Mouse (Mus musculus): Measurements from ENCODE around the gene S100a5.

S100a5 gene

DNA sequence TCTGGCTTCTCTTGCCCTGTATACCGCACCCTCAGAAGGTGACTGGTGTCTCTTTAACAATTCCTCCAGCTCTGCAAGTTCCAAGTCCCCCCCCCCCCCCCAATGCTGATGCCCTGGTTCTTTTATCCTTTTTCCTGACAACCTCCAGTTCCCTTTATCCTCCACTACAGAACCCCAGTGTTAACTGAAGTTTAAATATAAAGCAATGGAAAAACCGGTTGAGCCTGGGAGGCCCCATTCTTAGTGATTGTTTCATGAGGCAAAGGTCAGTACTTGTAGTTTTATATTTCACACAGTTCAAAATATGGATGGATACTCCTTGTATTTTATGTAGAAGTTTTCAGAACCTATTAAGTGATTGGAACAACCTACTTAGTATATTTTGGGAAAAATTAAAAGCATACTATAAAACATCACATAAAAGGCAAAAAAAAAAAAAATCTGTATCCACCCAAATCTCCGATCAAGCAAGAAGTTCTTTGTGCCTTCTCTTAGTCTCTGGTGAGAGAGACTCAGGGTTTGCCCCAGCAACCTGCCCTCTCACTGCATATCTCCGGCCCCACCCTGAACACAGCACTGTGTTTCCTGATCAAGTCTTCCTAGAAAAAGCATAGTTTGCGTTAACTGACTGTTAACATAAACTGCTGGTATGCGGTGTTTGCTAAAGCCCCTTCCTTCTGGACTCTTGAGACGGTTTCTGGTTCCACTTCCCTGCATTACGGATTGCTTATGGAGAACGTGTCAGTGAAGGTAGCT is 18.1 kb downstream of the S100a5 start:
- no peak for DNase-seq (ENCODE audit: low spot score)

DNA sequence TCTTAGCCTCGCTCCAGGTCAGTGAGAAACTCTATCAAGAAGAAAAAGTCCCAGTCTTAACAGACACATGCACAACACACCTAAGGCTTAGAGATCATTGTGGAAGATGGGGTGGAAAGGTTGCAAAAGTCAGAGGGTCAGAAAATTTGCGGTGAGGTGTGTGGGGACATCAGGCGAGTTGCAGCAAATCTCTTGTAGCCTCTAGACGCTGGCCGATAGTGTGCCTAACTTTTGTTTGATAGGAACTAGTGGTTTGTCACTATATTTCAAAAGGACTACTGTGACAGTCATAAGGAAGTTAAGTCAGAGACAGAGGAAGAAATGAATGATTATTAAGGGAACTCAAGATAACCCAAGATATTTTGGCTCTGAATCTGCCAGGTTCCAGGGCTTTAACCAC is 19.0 kb downstream of the S100a5 start:
- no peak for DNase-seq (ENCODE audit: low spot score)

GRCm38 (mm10) chr3:90627807-90628206 is 19.5 kb downstream of the S100a5 start:
- DNase-seq (ENCODE audit: low spot score), result no peak

GRCm38 (mm10) chr3:90629298-90629697 is 21.0 kb downstream of the S100a5 start:
- no peak for DNase-seq (ENCODE audit: low spot score)

DNA sequence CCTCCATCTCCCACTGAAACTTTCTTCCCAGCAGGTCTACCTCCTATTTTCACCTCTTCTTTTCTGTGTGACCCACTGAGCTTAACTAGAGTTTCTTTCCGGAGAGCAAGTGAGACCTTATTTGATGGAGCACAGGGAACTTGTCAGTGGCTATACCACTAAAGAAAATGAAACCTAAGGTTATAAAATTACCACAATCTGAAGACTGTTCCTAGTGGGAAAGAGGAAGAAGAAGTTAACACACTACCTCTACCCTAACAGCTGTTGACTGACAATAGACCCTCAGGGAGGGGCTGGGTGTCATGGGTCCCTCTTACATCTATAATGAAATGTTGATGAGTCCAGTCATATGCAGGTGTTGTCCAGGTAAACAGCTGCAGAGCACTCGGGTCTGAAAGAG is 23.7 kb downstream of the S100a5 start:
- DNase-seq (ENCODE audit: low spot score), result no peak

- no peak for DNase-seq (ENCODE audit: low spot score)
Measured at GRCm38 (mm10) chr3:90638511-90639275, 30.4 kb downstream of the S100a5 start.

- no peak for DNase-seq (ENCODE audit: low spot score)
Measured at GRCm38 (mm10) chr3:90639511-90640154, 31.3 kb downstream of the S100a5 start.

- no peak for DNase-seq (ENCODE audit: low spot score)
Measured at GRCm38 (mm10) chr3:90640981-90641380, 32.7 kb downstream of the S100a5 start.

GRCm38 (mm10) chr3:90644220-90644619 is 35.9 kb downstream of the S100a5 start:
- no peak for DNase-seq (ENCODE audit: low spot score)

- DNase-seq (ENCODE audit: low spot score), result no peak
Measured at GRCm38 (mm10) chr3:90647291-90647690, 39.0 kb downstream of the S100a5 start.

DNA sequence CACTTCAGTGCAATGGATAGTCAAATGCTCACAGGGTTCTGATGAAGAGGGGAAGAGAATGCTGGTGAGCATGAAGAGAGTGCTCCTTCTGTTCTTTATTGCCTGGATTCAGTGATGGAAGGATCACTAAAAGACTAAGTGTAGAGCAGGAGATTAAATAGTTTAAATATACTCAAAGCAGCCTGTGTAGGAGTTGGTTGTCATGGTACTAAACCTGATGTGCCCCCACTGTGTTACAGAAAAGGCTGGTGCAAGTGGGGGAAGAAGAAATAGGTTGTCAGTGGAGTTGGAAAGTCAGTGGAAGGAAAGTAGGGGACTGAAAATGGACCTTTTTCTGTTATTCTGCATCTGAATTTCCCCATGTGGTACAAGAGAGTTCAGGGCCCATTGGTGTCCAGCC is 40.7 kb downstream of the S100a5 start:
- DNase-seq (ENCODE audit: low spot score), result no peak

DNA sequence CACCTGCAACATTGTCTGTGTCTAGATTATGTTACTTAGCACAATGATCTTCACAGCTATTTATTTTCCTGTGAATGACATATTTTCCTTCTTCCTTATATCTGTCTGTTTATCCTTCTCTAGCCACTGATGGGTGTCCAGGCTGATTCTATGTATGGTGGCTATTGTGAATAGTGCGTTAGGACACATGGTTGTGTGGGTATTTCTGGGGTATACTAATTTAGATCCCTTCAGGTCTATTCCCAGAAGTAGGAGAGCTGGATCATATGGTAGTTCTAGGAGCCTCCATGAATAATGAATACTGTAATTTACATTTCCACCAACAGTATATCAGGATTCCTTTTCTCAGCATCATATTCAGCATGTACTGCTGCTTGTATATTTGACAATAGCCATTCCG is 41.5 kb downstream of the S100a5 start:
- no peak for DNase-seq (ENCODE audit: low spot score)

DNA sequence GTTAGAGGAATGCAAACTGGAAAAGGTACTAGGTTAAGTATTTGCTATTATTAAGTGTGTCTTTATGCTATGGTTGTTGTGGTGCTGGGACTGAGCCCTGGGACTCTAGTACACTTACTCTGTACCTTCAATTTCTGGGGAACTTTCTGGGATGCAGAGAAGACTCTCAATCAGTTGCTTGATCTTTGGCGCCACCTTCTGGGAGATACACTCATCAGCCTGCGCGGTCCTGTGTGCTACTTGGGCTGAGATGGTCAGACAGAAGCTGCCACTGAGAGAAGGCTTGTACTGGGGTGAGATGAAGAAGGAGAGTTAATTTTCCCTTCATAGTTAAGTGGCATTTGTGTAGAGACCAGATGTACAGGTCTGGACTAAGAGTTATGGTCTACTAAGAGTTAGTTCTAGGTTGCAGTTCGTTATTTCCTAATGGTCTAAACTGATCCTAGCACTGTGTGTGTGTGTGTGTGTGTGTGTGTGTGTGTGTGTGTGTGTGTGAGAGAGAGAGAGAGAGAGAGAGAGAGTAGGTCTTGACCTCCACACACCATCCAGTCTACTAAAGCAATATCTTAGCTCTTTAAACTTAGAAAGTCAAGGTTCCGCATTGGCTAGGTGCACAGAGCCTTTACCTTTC is 44.7 kb downstream of the S100a5 start:
- peak; percentile 46 for DNase-seq (ENCODE audit: low spot score)

GRCm38 (mm10) chr3:90653717-90654116 is 45.4 kb downstream of the S100a5 start, which contains the start of gene S100a7a:
S100a7a (plus strand) TSS chr3:90654017.
- no peak for DNase-seq (ENCODE audit: low spot score)

DNA sequence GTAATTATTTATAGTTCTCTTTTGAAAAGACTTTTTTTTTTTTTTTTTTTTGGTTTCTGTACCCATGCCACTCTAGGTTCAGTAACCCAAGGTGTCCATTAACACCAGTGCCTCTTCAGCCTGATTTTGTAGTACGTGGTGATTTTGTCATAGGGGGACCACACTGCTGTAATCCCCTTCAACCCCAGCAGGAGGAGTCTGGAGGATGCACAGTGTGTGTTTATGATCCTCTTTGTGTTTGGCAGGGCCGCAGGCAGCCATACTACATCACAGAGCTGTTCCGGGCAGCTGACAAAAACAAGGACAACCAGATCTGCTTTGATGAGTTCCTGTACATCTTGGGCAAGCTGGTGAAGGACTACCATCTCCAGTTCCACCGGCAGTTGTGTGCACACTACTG is 49.1 kb downstream of the S100a5 start:
- DNase-seq (ENCODE audit: low spot score), result no peak

DNA sequence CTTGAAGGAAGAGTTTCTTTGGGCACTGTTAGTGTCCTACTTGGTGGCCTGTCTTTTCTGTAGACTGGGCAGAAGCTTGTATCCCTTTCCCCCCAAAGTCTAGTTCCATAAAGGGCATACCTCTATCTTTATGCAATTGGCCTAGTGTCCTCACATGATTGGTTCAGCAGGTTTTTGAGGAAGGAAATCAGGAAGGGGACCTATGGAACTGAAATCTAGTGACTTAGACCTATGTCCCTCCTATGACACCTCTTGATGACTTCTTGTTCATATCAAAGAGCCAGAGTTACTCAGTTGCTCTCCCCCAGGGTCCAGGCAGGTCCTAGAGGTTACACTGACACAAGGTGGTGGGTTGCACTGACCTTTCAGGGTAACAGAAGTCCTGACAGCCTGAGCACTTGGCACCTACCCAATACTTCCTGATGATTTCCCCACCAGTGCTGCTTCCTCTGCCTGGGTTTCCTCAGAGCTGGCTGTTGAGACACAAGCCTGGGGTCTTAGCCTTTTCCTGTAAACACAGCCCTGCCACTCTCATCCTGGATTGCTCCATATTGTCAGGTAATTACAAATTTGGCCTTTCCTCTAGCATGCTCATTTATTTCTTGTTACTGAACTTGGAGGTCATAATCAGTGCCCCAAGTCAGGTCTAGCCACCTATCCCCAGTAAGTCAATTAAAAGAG is 51.2 kb downstream of the S100a5 start:
- DNase-seq (ENCODE audit: low spot score), result no peak
